Mouse (Mus musculus) heart, embryonic 14.5 days (tissue): ENCODE measurements around the gene Exoc4. TPM values are rescaled to one million over a fixed set of nuclear protein-coding genes. Genes with fewer than 3 reads are reported as not detected.

Experiments used
- ATAC-seq: fragments of 200-750 bp; cut with Nextera tagmentation; 2 replicates; pipeline ENCODE4 v1.8.0; 2017; ENCODE audit warnings: low read depth, moderate TSS enrichment; ENCODE audit not compliant: insufficient number of reproducible peaks, insufficient read depth, low FRiP score
- H3K27ac ChIP-seq, 2 experiments: fragments of 200-500 bp in 1 of 2; fragments of 300-500 bp in 1 of 2; sonication (generic) in 1 of 2; replicated peaks in 1 of 2; 2 replicates each; pipeline ENCODE4 v1.5.1; 2012 to 2014; ENCODE audit warnings: low read depth in 2 of 2, low read length in 2 of 2, control low read depth in 1 of 2, mild to moderate bottlenecking in 1 of 2, mixed read lengths in 1 of 2; ENCODE audit not compliant: control insufficient read depth in 1 of 2, insufficient read depth in 1 of 2
- H3K27me3 ChIP-seq: fragments of 300-500 bp; sonication (generic); 2 replicates; pipeline ENCODE4 v1.6.1; 2014; ENCODE audit warnings: mild to moderate bottlenecking, low read length, control low read depth; ENCODE audit not compliant: control insufficient read depth, insufficient read depth
- H3K36me3 ChIP-seq: fragments of 300-500 bp; sonication (generic); 2 replicates; pipeline ENCODE4 v1.6.1; 2014; ENCODE audit warnings: mild to moderate bottlenecking, control low read depth, low read length, mixed read lengths; ENCODE audit not compliant: control insufficient read depth, insufficient read depth
- H3K4me1 ChIP-seq, 2 experiments: fragments of 200-500 bp in 1 of 2; fragments of 300-500 bp in 1 of 2; sonication (generic) in 1 of 2; 2 replicates each; pipeline ENCODE4 v1.6.1; 2012 to 2014; ENCODE audit warnings: low read length in 2 of 2, control low read depth in 1 of 2, mixed read lengths in 1 of 2; ENCODE audit not compliant: control insufficient read depth in 2 of 2, insufficient read depth in 2 of 2
- H3K4me2 ChIP-seq: fragments of 300-500 bp; sonication (generic); 2 replicates; pipeline ENCODE4 v1.6.1; 2014; ENCODE audit warnings: mild to moderate bottlenecking, low read length
- H3K4me3 ChIP-seq, 2 experiments: fragments of 200-500 bp in 1 of 2; fragments of 300-500 bp in 1 of 2; sonication (generic) in 1 of 2; 2 replicates each; pipeline ENCODE4 v1.5.1; 2012 to 2014; ENCODE audit warnings: low read length in 2 of 2, mild to moderate bottlenecking in 2 of 2, control low read depth in 1 of 2, low read depth in 1 of 2, moderate library complexity in 1 of 2; ENCODE audit not compliant: control insufficient read depth in 1 of 2, insufficient read depth in 1 of 2
- H3K9ac ChIP-seq: fragments of 300-500 bp; sonication (generic); 2 replicates; pipeline ENCODE4 v1.6.1; 2014; ENCODE audit warnings: mild to moderate bottlenecking, low read length
- H3K9me3 ChIP-seq: fragments of 300-500 bp; sonication (generic); 2 replicates; pipeline ENCODE4 v1.6.1; 2016; ENCODE audit warnings: low read length, control low read depth; ENCODE audit not compliant: control insufficient read depth
- WGBS: fragments of 180-500 bp; shearing (Covaris S2); extraction: QIAGEN DNeasy Blood & Tissue Kit; methylation state at CpG from one replicate; pipeline ENCODE4 v1.1.7; 2014; 5-methylcytosine and 5-hydroxymethylcytosine counted together
- polyA plus RNA-seq: library from polyadenylated mRNA; unstranded; fragments of >200 nt; fragmentation: Nextera tagmentation; extraction: Ambion mirVana; gene quantifications from 2 replicates; pipeline ENCODE4 v1.2.1, GENCODE M21; 2014

The Exoc4 gene
- polyA plus RNA-seq, 1 experiment from 2014 or later, result 26.0 TPM

GRCm38 (mm10) chr6:33913072-33913471 lies 664.2 kb downstream of the Exoc4 start:
- 47% methylated on average over 5 of the region's 5 CpGs for WGBS
- Histone ChIP-seq H3K27ac (peak overlapping the region in 1 of 2 experiments; percentile 60; a peak in 3 of 4 replicates), H3K4me1 (peaks cover 7 to 10% of the 10 kb centered on the region in 2 experiments), H3K9me3 (no peaks in the 10 kb centered on the region; the same call in 1 of the 2 replicates), H3K9ac (peak overlapping the region; percentile 49; the same call in 1 of the 2 replicates), H3K4me2 (peak overlapping the region; percentile 28), H3K27me3 (no peaks in the 10 kb centered on the region), H3K36me3 (no peaks in the 10 kb centered on the region), H3K4me3 (no peak overlapping the region)
- ATAC-seq, result no peak

- H3K4me2 ChIP-seq, result peak overlapping the region; percentile 28
- 64% methylated on average over 8 of the region's 8 CpGs for WGBS
Observed at GRCm38 (mm10) chr6:33913486-33913885, 664.6 kb downstream of the Exoc4 start.

GRCm38 (mm10) chr6:33913964-33914363 lies 665.1 kb downstream of the Exoc4 start:
- Histone ChIP-seq H3K4me3 (no peak overlapping the region), H3K9me3 (no peaks in the 10 kb centered on the region; the same call in 1 of the 2 replicates), H3K9ac (no peak overlapping the region), H3K27me3 (no peaks in the 10 kb centered on the region), H3K36me3 (no peaks in the 10 kb centered on the region), H3K4me1 (peaks cover 7 to 10% of the 10 kb centered on the region in 2 experiments), H3K27ac (peak overlapping the region in 1 of 2 experiments; percentile 60; a peak in 1 of 4 replicates), H3K4me2 (no peak overlapping the region)
- ATAC-seq, result no peak
- 78% methylated on average over 4 of the region's 4 CpGs for WGBS

More at GRCm38 (mm10) chr6:33913486-33913885, 664.6 kb downstream of the Exoc4 start:
- H3K4me3 ChIP-seq, result no peak overlapping the region
- H3K4me1 ChIP-seq, result peaks cover 7 to 10% of the 10 kb centered on the region in 2 experiments
- H3K9ac ChIP-seq, result peak overlapping the region; percentile 49
- H3K36me3 ChIP-seq, result no peaks in the 10 kb centered on the region
- ATAC-seq, result no peak
- peak overlapping the region; percentile 60 to 64; a peak in 3 of 4 replicates for H3K27ac ChIP-seq
- no peaks in the 10 kb centered on the region; the same call in 1 of the 2 replicates for H3K9me3 ChIP-seq
- H3K27me3 ChIP-seq, result no peaks in the 10 kb centered on the region

- WGBS, result 90% methylated on average over 2 of the region's 2 CpGs
Observed at GRCm38 (mm10) chr6:33923571-33923970, 674.7 kb downstream of the Exoc4 start.

GRCm38 (mm10) chr6:33924888-33925287 lies 676.0 kb downstream of the Exoc4 start:
- Histone ChIP-seq H3K27me3 (no peaks in the 10 kb centered on the region), H3K9ac (no peak overlapping the region), H3K4me1 (peaks cover under 1 to 6% of the 10 kb centered on the region in 2 experiments; a peak in 2 of 4 replicates), H3K27ac (no peak overlapping the region), H3K4me3 (no peak overlapping the region), H3K4me2 (no peak overlapping the region), H3K36me3 (peaks cover 4% of the 10 kb centered on the region; the same call in 1 of the 2 replicates), H3K9me3 (no peaks in the 10 kb centered on the region)
- WGBS, result 97% methylated on average over 4 of the region's 4 CpGs
- ATAC-seq, result no peak

More at GRCm38 (mm10) chr6:33923571-33923970, 674.7 kb downstream of the Exoc4 start:
- H3K4me1 ChIP-seq, result no peaks in the 10 kb centered on the region
- H3K4me2 ChIP-seq, result no peak overlapping the region
- H3K27ac ChIP-seq, result no peak overlapping the region
- H3K36me3 ChIP-seq, result peaks cover 4% of the 10 kb centered on the region; the same call in 1 of the 2 replicates
- H3K9me3 ChIP-seq, result no peaks in the 10 kb centered on the region
- H3K27me3 ChIP-seq, result no peaks in the 10 kb centered on the region
- ATAC-seq, result no peak
- no peak overlapping the region for H3K4me3 ChIP-seq
- no peak overlapping the region for H3K9ac ChIP-seq

- Histone ChIP-seq H3K9ac (no peak overlapping the region), H3K4me2 (no peak overlapping the region), H3K9me3 (no peaks in the 10 kb centered on the region), H3K36me3 (no peaks in the 10 kb centered on the region), H3K4me3 (no peak overlapping the region), H3K27ac (peak overlapping the region; percentile 5 to 56; a peak in 2 of 4 replicates), H3K27me3 (no peaks in the 10 kb centered on the region), H3K4me1 (peaks cover 2 to 6% of the 10 kb centered on the region in 2 experiments; a peak in 3 of 4 replicates)
- WGBS, result 19% methylated on average over 13 of the region's 13 CpGs
- ATAC-seq, result peak; percentile 72; the same call in 1 of the 2 replicates
Observed at GRCm38 (mm10) chr6:33929342-33930086, 680.6 kb downstream of the Exoc4 start.

GRCm38 (mm10) chr6:33930087-33930945 lies 681.4 kb downstream of the Exoc4 start:
- Histone ChIP-seq H3K9me3 (no peaks in the 10 kb centered on the region), H3K27me3 (no peaks in the 10 kb centered on the region), H3K4me3 (no peak overlapping the region), H3K4me2 (no peak overlapping the region), H3K4me1 (peaks cover 2 to 6% of the 10 kb centered on the region in 2 experiments; a peak in 3 of 4 replicates), H3K9ac (no peak overlapping the region), H3K36me3 (no peaks in the 10 kb centered on the region), H3K27ac (peak overlapping the region; percentile 5 to 56; a peak in 2 of 4 replicates)
- 69% methylated on average over 8 of the region's 8 CpGs for WGBS
- no peak for ATAC-seq
